Mouse (Mus musculus) frontal cortex, adult (tissue): Measurements from ENCODE around the gene Vmn2r88.
"Not testable (repeated sequence)": the region's sequence is repeated elsewhere in the genome, so short reads cannot be mapped to it uniquely, and the experiment has no call there.

Source experiments
- ATAC-seq: cut with Nextera tagmentation; 2 replicates; pipeline ENCODE4 v1.9.2; 2017; ENCODE audit warnings: mild to moderate bottlenecking, moderate library complexity, mixed read lengths; ENCODE audit not compliant: low TSS enrichment

The Vmn2r88 gene

GRCm38 (mm10) chr14:51410520-51410919 is at the start of gene Vmn2r88:
Vmn2r88 (plus strand) TSS chr14:51410820.
- ATAC-seq, result no peak

GRCm38 (mm10) chr14:51361456-51361855 is 49.2 kb upstream of the Vmn2r88 start, which contains the start of gene Gm7247:
Gm7247 (plus strand) TSS chr14:51361756.
- no peak for ATAC-seq

- no peak for ATAC-seq
Measured at GRCm38 (mm10) chr14:51382805-51383204, 27.8 kb upstream of the Vmn2r88 start.

GRCm38 (mm10) chr14:51384351-51384750 is 26.3 kb upstream of the Vmn2r88 start:
- no peak for ATAC-seq

GRCm38 (mm10) chr14:51385741-51386140 is 24.9 kb upstream of the Vmn2r88 start:
- no peak for ATAC-seq

- no peak for ATAC-seq
Measured at GRCm38 (mm10) chr14:51387768-51388167, 22.9 kb upstream of the Vmn2r88 start.

- no peak for ATAC-seq
Measured at GRCm38 (mm10) chr14:51388222-51388621, 22.4 kb upstream of the Vmn2r88 start.

- ATAC-seq, result no peak
Measured at GRCm38 (mm10) chr14:51423885-51424284, 13.3 kb downstream of the Vmn2r88 start.

GRCm38 (mm10) chr14:51430138-51430537 is 19.5 kb downstream of the Vmn2r88 start:
- ATAC-seq, result not testable (repeated sequence)

- ATAC-seq, result no peak
Measured at GRCm38 (mm10) chr14:51434546-51434945, 23.9 kb downstream of the Vmn2r88 start.

GRCm38 (mm10) chr14:51435020-51435419 is 24.4 kb downstream of the Vmn2r88 start:
- no peak for ATAC-seq

GRCm38 (mm10) chr14:51438955-51439354 is 28.3 kb downstream of the Vmn2r88 start:
- no peak for ATAC-seq

- ATAC-seq, result not testable (repeated sequence)
Measured at GRCm38 (mm10) chr14:51451557-51451956, 40.9 kb downstream of the Vmn2r88 start, which contains the start of gene Vmn2r89. Vmn2r89 (plus strand) TSS chr14:51451857.
